Mouse (Mus musculus) heart, embryonic 16.5 days (tissue): Measurements from ENCODE around the gene Kcnk2. TPM values are rescaled to one million over a fixed set of nuclear protein-coding genes. Genes with fewer than 3 reads are reported as not detected.

Experiments used
- ATAC-seq: fragments of 200-750 bp; cut with Nextera tagmentation; replicated peaks from 2 replicates; pipeline ENCODE4 v1.8.0; 2017; ENCODE audit warnings: moderate number of reproducible peaks; ENCODE audit not compliant: insufficient read depth, low FRiP score; ENCODE audit errors: extremely low read depth
- H3K27ac ChIP-seq: fragments of 300-500 bp; sonication (generic); 2 replicates; pipeline ENCODE4 v1.5.1; 2014; ENCODE audit warnings: mild to moderate bottlenecking, low read length, control low read depth, moderate library complexity
- H3K27me3 ChIP-seq: fragments of 300-500 bp; sonication (generic); 2 replicates; pipeline ENCODE4 v1.6.1; 2014; ENCODE audit warnings: low read length, mixed read lengths; ENCODE audit not compliant: control insufficient read depth, insufficient read depth
- H3K36me3 ChIP-seq: fragments of 300-500 bp; sonication (generic); 2 replicates; pipeline ENCODE4 v1.6.1; 2014; ENCODE audit not compliant: control insufficient read depth, insufficient read depth
- H3K4me1 ChIP-seq: fragments of 300-500 bp; sonication (generic); 2 replicates; pipeline ENCODE4 v1.6.1; 2014; ENCODE audit warnings: low read length, mixed read lengths; ENCODE audit not compliant: control insufficient read depth, insufficient read depth
- H3K4me2 ChIP-seq: fragments of 300-500 bp; sonication (generic); 2 replicates; pipeline ENCODE4 v1.6.1; 2014; ENCODE audit warnings: low read depth, mild to moderate bottlenecking, control low read depth, low read length
- H3K4me3 ChIP-seq: fragments of 300-500 bp; sonication (generic); 2 replicates; pipeline ENCODE4 v1.5.1; 2014; ENCODE audit warnings: mild to moderate bottlenecking, control low read depth, low read length
- H3K9ac ChIP-seq: fragments of 300-500 bp; sonication (generic); 2 replicates; pipeline ENCODE4 v1.6.1; 2014; ENCODE audit warnings: low read length, control low read depth
- H3K9me3 ChIP-seq: fragments of 300-500 bp; sonication (generic); replicated peaks from 2 replicates; pipeline ENCODE4 v1.6.1; 2016; ENCODE audit warnings: low read length; ENCODE audit not compliant: control insufficient read depth
- WGBS: fragments of 180-500 bp; shearing (Covaris S2); extraction: QIAGEN DNeasy Blood & Tissue Kit; methylation state at CpG from one replicate; pipeline ENCODE4 v1.1.7; 2014; 5-methylcytosine and 5-hydroxymethylcytosine counted together
- microRNA-seq: library from miRNA; unstranded; fragments of <30 nt; microRNA quantifications from one replicate; pipeline ENCODE4, GENCODE M21; 2017
- polyA plus RNA-seq: library from polyadenylated mRNA; unstranded; fragments of >200 nt; fragmentation: Nextera tagmentation; extraction: Ambion mirVana; gene quantifications from 2 replicates; pipeline ENCODE4 v1.2.1, GENCODE M21; 2015

Gene Kcnk2
- polyA plus RNA-seq, 1 experiment from 2014 or later, result 1.4 TPM

GRCm38 (mm10) chr1:189173479-189173878 is 228.6 kb downstream of the Kcnk2 start:
- H3K9ac ChIP-seq, result no peak overlapping the region
- WGBS, result 81% methylated on average over 8 of the region's 8 CpGs
- H3K36me3 ChIP-seq, result no peaks in the 10 kb centered on the region
- H3K4me1 ChIP-seq, result no peaks in the 10 kb centered on the region
- no peak overlapping the region for H3K4me2 ChIP-seq
- H3K9me3 ChIP-seq, result no peaks in the 10 kb centered on the region
- H3K27ac ChIP-seq, result no peak overlapping the region
- H3K27me3 ChIP-seq, result no peaks in the 10 kb centered on the region
- no peak for ATAC-seq
- no peak overlapping the region for H3K4me3 ChIP-seq

- H3K4me3 ChIP-seq, result no peak overlapping the region
- H3K36me3 ChIP-seq, result no peaks in the 10 kb centered on the region
- H3K27ac ChIP-seq, result no peak overlapping the region
- H3K9me3 ChIP-seq, result no peaks in the 10 kb centered on the region
- no peaks in the 10 kb centered on the region for H3K4me1 ChIP-seq
- H3K9ac ChIP-seq, result no peak overlapping the region
- H3K4me2 ChIP-seq, result no peak overlapping the region
- WGBS, result 62% methylated on average over 4 of the region's 4 CpGs
- H3K27me3 ChIP-seq, result no peaks in the 10 kb centered on the region
- no peak for ATAC-seq
These were observed 230.9 kb downstream of the Kcnk2 start for GRCm38 (mm10) chr1:189171138-189171537.

GRCm38 (mm10) chr1:189165756-189166155 is 236.3 kb downstream of the Kcnk2 start:
- Histone ChIP-seq H3K9ac (no peak overlapping the region), H3K4me1 (peaks cover 12% of the 10 kb centered on the region), H3K27me3 (no peaks in the 10 kb centered on the region), H3K4me2 (no peak overlapping the region), H3K9me3 (no peaks in the 10 kb centered on the region), H3K4me3 (no peak overlapping the region), H3K36me3 (no peaks in the 10 kb centered on the region), H3K27ac (no peak overlapping the region)
- ATAC-seq, result no peak
- 78% methylated on average over 6 of the region's 6 CpGs for WGBS

GRCm38 (mm10) chr1:189165141-189165540 is 236.9 kb downstream of the Kcnk2 start:
- peaks cover 12% of the 10 kb centered on the region for H3K4me1 ChIP-seq
- WGBS, result 32% methylated on average over 6 of the region's 6 CpGs
- H3K4me2 ChIP-seq, result no peak overlapping the region
- H3K9ac ChIP-seq, result no peak overlapping the region
- ATAC-seq, result no peak
- no peaks in the 10 kb centered on the region for H3K36me3 ChIP-seq
- no peaks in the 10 kb centered on the region for H3K27me3 ChIP-seq
- no peak overlapping the region for H3K27ac ChIP-seq
- H3K9me3 ChIP-seq, result no peaks in the 10 kb centered on the region
- H3K4me3 ChIP-seq, result no peak overlapping the region

- no peaks in the 10 kb centered on the region for H3K36me3 ChIP-seq
- no peak overlapping the region for H3K9ac ChIP-seq
- H3K27ac ChIP-seq, result no peak overlapping the region
- no peaks in the 10 kb centered on the region for H3K9me3 ChIP-seq
- H3K27me3 ChIP-seq, result no peaks in the 10 kb centered on the region
- H3K4me3 ChIP-seq, result no peak overlapping the region
- 60% methylated on average over 4 of the region's 4 CpGs for WGBS
- H3K4me1 ChIP-seq, result peaks cover 12% of the 10 kb centered on the region
- no peak for ATAC-seq
- no peak overlapping the region for H3K4me2 ChIP-seq
These were observed 237.4 kb downstream of the Kcnk2 start for GRCm38 (mm10) chr1:189164721-189165120.

- Histone ChIP-seq H3K27me3 (no peaks in the 10 kb centered on the region), H3K9ac (no peak overlapping the region), H3K9me3 (no peaks in the 10 kb centered on the region), H3K4me3 (no peak overlapping the region), H3K36me3 (no peaks in the 10 kb centered on the region), H3K27ac (no peak overlapping the region), H3K4me2 (no peak overlapping the region), H3K4me1 (peaks cover 12% of the 10 kb centered on the region)
- ATAC-seq, result no peak
- WGBS, result 100% methylated on average over 2 of the region's 2 CpGs
These were observed 237.8 kb downstream of the Kcnk2 start for GRCm38 (mm10) chr1:189164241-189164640.

Small RNAs within 50 kb of the gene (microRNA-seq; reads per million reads assigned to microRNA genes)
- gene Gm24092, result not detected
